Mouse (Mus musculus): ENCODE results near the gene Mtch1. TPM values are rescaled to one million over a fixed set of nuclear protein-coding genes. Genes with fewer than 3 reads are reported as not detected.
"Not testable (repeated sequence)": the region's sequence is repeated elsewhere in the genome, so short reads cannot be mapped to it uniquely, and the experiment has no call there.

The Mtch1 gene
- polyA plus RNA-seq, 1 experiment from 2014 or later: 350 TPM

DNA sequence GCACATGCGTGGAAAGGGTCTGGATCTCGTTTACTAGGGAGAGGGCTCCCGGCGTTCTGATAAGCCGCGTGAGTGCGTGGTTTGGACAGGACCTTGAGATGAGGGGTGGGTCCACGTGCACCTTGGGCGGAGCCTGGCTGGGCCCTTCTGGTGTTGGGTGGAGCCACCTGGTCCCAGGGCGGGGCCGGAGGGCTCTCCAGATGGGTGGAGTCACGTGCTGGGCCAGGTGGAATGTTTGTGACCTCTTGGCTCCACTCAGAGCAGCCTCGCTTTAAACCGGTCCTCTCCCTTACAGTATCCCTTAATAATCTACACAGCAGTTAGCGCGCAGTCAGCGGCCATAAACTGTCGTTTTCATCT is 25.2 kb downstream of the Mtch1 start:
- H3K27me3 ChIP-seq (replicated peaks; ENCODE audit: insufficient read depth, low read length): no peaks in the 10 kb centered on the region; the same call in 1 of the 2 replicates
- H3K36me3 ChIP-seq (ENCODE audit: insufficient read depth, low read length): no peaks in the 10 kb centered on the region
- H3K4me1 ChIP-seq (ENCODE audit: insufficient read depth, low read depth, low read length): no peaks in the 10 kb centered on the region; the same call in 1 of the 2 replicates
- no peaks in the 10 kb centered on the region for H3K9me3 ChIP-seq (ENCODE audit: low read length)
- H3K9ac ChIP-seq (replicated peaks; ENCODE audit: low read depth): no peak overlapping the region
- H3K4me2 ChIP-seq (replicated peaks; ENCODE audit: low read depth, low read length): 0 out of 2 replicates have a peak overlapping the region, but pooled peaks have one; percentile 30
- peak; percentile 87 for DNase-seq (ENCODE audit: low spot score)
- WGBS: 23% methylated on average over 18 of the region's 18 CpGs
- no peak overlapping the region for H3K4me3 ChIP-seq (ENCODE audit: low read depth, low read length)
- no peak for TF ChIP-seq CTCF (IDR thresholded peaks at IDR 0.05)
- TF ChIP-seq EP300 (IDR thresholded peaks at IDR 0.05): no peak; the same call in 1 of the 2 replicates
- ATAC-seq: peak; percentile 95
- H3K27ac ChIP-seq (ENCODE audit: low read length): no peak overlapping the region

DNA sequence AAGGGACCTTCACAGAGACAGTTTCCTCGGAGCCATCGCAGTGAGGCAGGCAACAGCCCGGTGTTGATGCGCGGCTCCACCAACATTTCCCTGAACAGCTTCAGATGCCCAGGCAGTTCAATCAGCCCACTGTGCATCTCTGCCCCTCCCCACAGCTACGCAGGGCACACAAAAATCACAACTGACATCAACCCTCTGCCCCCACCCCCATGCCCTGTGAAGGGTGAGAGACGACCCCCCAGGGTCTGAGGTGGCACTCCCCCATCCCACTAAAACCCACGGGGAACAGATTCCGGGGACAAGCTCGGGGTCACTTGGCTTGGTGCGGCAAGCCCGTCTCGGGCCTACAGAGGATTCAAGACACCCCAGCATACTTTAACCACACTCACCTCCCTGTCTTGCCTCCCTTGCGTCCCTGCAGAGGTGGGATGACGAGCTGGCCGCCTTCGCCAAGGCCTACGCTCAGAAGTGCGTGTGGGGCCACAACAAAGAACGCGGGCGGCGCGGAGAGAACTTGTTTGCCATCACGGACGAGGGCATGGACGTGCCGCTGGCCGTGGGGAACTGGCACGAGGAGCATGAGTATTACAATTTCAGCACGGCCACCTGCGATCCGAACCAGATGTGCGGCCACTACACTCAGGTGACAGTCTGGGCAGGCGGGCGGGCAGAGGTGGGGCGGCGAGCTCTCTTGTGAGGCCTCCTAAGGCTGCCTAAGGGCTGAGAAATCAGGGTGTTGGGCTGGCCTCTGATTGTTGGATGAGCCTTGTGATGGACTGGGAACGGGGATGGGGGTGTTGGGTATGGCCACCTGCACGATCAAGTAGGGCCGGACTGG is 25.8 kb downstream of the Mtch1 start:
- peak; percentile 56 for ATAC-seq
- Histone ChIP-seq H3K27me3 (replicated peaks; ENCODE audit: insufficient read depth, low read length) (no peaks in the 10 kb centered on the region; the same call in 1 of the 2 replicates), H3K9ac (replicated peaks; ENCODE audit: low read depth) (no peak overlapping the region), H3K27ac (ENCODE audit: low read length) (no peak overlapping the region), H3K4me2 (replicated peaks; ENCODE audit: low read depth, low read length) (0 out of 2 replicates have a peak overlapping the region, but pooled peaks have one; percentile 30), H3K36me3 (ENCODE audit: insufficient read depth, low read length) (no peaks in the 10 kb centered on the region), H3K9me3 (ENCODE audit: low read length) (no peaks in the 10 kb centered on the region), H3K4me3 (ENCODE audit: low read depth, low read length) (no peak overlapping the region), H3K4me1 (ENCODE audit: insufficient read depth, low read depth, low read length) (no peaks in the 10 kb centered on the region; the same call in 1 of the 2 replicates)
- DNase-seq (ENCODE audit: low spot score): peak; percentile 30
- TF ChIP-seq EP300 (IDR thresholded peaks at IDR 0.05): no peak
- TF ChIP-seq CTCF (IDR thresholded peaks at IDR 0.05): no peak
- WGBS: 34% methylated on average over 41 of the region's 41 CpGs

DNA sequence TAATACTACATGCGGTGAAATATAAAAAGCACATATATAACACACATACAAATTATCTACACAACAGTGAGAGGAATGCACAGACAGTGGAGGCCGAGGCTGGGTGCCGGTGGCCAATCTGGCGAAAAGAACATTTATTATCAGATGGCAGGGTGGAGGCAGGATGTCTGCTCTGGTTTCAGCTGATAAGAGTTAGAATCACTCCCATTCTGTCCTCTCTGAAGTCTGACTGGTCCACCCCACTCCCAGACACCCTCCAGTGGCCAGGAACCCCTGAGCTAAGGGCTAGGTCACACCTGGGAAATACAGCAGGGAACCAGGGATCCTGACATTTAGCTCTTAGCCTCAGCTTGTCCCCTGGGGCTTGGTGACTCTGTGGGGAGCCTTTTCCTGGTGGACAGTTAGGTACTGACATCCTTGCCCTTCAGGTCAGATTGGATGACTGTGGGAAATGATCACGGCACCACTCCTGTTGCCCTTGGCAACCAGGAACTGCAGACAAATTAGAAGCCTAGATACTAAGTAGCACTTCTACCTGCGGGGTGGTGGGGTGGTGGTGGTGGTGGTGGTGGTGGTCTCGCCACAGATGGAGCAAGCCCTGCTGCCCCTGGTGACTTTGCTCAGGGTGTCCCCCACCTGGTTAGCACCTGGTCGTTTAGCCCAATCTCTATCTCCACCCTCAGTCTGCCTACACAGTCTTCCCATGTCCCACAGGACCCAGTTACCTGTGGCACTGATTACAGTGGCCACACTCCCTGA is 27.7 kb downstream of the Mtch1 start:
- 48% methylated on average over 8 of the region's 8 CpGs for WGBS
- Histone ChIP-seq H3K4me2 (replicated peaks; ENCODE audit: low read depth, low read length) (no peak overlapping the region), H3K4me3 (ENCODE audit: low read depth, low read length) (no peak overlapping the region), H3K27me3 (replicated peaks; ENCODE audit: insufficient read depth, low read length) (no peaks in the 10 kb centered on the region; the same call in 1 of the 2 replicates), H3K9ac (replicated peaks; ENCODE audit: low read depth) (no peak overlapping the region), H3K4me1 (ENCODE audit: insufficient read depth, low read depth, low read length) (no peaks in the 10 kb centered on the region), H3K9me3 (ENCODE audit: low read length) (no peaks in the 10 kb centered on the region), H3K36me3 (ENCODE audit: insufficient read depth, low read length) (no peaks in the 10 kb centered on the region), H3K27ac (ENCODE audit: low read length) (no peak overlapping the region)
- DNase-seq (ENCODE audit: low spot score) (no peak), ATAC-seq (no peak)
- peak; percentile 6; the same call in 1 of the 2 replicates for TF ChIP-seq CTCF (IDR thresholded peaks at IDR 0.05)
- TF ChIP-seq EP300 (IDR thresholded peaks at IDR 0.05): no peak

DNA sequence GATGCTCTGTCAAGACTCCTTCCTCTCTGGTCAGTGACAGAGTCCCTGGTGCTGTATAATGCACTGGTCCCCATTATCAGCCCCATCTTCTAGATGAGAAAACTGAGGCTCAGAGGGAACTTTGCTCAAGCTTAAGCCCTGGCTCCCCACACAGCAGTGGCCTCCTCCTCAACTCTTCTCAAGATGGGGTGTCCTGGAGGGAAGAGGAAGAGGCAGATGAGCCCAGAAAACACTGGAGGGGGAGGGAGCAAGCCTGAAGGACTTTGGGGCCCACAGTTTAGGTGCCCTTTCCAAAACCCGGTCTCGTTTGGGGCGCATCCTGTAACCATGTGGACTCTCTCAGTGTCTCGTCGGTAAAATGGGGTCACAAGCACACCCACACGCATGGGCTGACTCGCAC is 28.3 kb downstream of the Mtch1 start:
- H3K9me3 ChIP-seq (ENCODE audit: low read length): no peaks in the 10 kb centered on the region
- no peak overlapping the region for H3K4me2 ChIP-seq (replicated peaks; ENCODE audit: low read depth, low read length)
- H3K27ac ChIP-seq (ENCODE audit: low read length): no peak overlapping the region
- no peak overlapping the region for H3K9ac ChIP-seq (replicated peaks; ENCODE audit: low read depth)
- H3K4me1 ChIP-seq (ENCODE audit: insufficient read depth, low read depth, low read length): no peaks in the 10 kb centered on the region
- H3K27me3 ChIP-seq (replicated peaks; ENCODE audit: insufficient read depth, low read length): no peaks in the 10 kb centered on the region; the same call in 1 of the 2 replicates
- no peaks in the 10 kb centered on the region for H3K36me3 ChIP-seq (ENCODE audit: insufficient read depth, low read length)
- TF ChIP-seq EP300 (IDR thresholded peaks at IDR 0.05) (no peak), CTCF (IDR thresholded peaks at IDR 0.05) (no peak)
- ATAC-seq (no peak), DNase-seq (ENCODE audit: low spot score) (no peak)
- WGBS: 82% methylated on average over 7 of the region's 7 CpGs
- H3K4me3 ChIP-seq (ENCODE audit: low read depth, low read length): no peak overlapping the region

DNA sequence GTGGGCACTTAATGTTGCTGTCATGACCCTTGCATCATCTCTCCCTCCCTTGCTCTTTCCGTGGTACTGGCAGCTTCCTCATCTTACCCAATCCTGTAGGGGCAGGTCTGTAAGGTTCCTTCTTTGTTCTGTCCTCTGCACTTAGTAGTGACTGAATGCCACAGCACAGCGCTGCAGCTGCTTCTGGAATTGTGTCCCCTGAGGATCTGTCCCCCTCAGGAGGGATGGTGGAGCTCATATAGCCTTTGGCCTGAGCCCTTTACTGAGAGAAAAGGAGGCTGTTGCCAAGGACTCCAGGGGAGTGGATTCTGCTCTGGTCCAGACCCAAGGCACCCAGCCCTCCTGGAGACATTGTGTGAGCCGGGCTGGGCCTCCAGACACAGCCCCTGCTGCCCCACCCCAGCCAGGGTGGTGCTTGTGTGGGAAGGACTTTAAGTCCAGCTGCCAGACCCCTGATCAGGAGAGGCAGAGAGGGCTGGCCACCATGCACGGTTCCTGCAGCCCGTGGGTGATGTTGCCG is 28.9 kb downstream of the Mtch1 start:
- H3K9ac ChIP-seq (replicated peaks; ENCODE audit: low read depth): no peak overlapping the region
- ATAC-seq: no peak
- H3K4me2 ChIP-seq (replicated peaks; ENCODE audit: low read depth, low read length): no peak overlapping the region
- TF ChIP-seq CTCF (IDR thresholded peaks at IDR 0.05) (no peak), EP300 (IDR thresholded peaks at IDR 0.05) (no peak)
- peak; percentile 32 for DNase-seq (ENCODE audit: low spot score)
- no peaks in the 10 kb centered on the region for H3K4me1 ChIP-seq (ENCODE audit: insufficient read depth, low read depth, low read length)
- no peaks in the 10 kb centered on the region for H3K9me3 ChIP-seq (ENCODE audit: low read length)
- H3K36me3 ChIP-seq (ENCODE audit: insufficient read depth, low read length): no peaks in the 10 kb centered on the region
- no peaks in the 10 kb centered on the region; the same call in 1 of the 2 replicates for H3K27me3 ChIP-seq (replicated peaks; ENCODE audit: insufficient read depth, low read length)
- no peak overlapping the region for H3K4me3 ChIP-seq (ENCODE audit: low read depth, low read length)
- 40% methylated on average over 5 of the region's 6 CpGs for WGBS
- no peak overlapping the region for H3K27ac ChIP-seq (ENCODE audit: low read length)

DNA sequence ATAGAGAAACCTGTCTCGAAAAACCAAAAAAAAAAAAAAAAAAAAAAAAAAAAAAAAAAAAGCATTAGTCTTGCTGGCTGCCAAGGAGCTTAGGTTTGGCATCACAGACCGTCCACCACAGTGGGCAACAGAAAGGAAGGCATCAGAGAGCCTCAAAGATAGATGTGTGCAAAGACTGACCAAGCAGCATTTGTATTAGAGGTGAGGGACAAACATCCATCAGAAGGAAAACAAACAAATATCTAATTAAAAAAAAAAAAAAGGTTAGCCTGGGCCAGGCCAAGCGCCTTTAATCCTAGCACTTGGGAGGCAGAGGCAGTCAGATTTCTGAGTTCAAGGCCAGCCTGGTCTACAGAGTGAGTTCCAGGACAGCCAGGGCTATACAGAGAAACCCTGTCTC is 30.4 kb downstream of the Mtch1 start, which contains the start of gene Pi16:
Pi16 (plus strand) TSS at position 301 of the 400 bp plus-strand sequence.
- H3K36me3 ChIP-seq (ENCODE audit: insufficient read depth, low read length); H3K4me1 ChIP-seq (ENCODE audit: insufficient read depth, low read depth, low read length); ATAC-seq; H3K9me3 ChIP-seq (ENCODE audit: low read length); H3K27me3 ChIP-seq (replicated peaks; ENCODE audit: insufficient read depth, low read length); H3K4me2 ChIP-seq (replicated peaks; ENCODE audit: low read depth, low read length); H3K9ac ChIP-seq (replicated peaks; ENCODE audit: low read depth); H3K27ac ChIP-seq (ENCODE audit: low read length); H3K4me3 ChIP-seq (ENCODE audit: low read depth, low read length); DNase-seq (ENCODE audit: low spot score): not testable (repeated sequence)
- WGBS: 84% methylated on average over 3 of the region's 3 CpGs
